Mouse (Mus musculus) megakaryocyte, embryonic 14.5 days (primary cell): Measurements from ENCODE around the gene Sfmbt2.

Experiments
- FLI1 ChIP-seq: IDR thresholded peaks from 2 replicates; pipeline ENCODE4 v1.6.1; 2012; ENCODE audit warnings: low read length, inconsistent platforms, mixed read lengths
- GATA1 ChIP-seq: IDR thresholded peaks from 3 replicates; pipeline ENCODE4 v1.6.1; 2012; ENCODE audit warnings: mixed read lengths, low read length, inconsistent platforms, borderline replicate concordance

DNA sequence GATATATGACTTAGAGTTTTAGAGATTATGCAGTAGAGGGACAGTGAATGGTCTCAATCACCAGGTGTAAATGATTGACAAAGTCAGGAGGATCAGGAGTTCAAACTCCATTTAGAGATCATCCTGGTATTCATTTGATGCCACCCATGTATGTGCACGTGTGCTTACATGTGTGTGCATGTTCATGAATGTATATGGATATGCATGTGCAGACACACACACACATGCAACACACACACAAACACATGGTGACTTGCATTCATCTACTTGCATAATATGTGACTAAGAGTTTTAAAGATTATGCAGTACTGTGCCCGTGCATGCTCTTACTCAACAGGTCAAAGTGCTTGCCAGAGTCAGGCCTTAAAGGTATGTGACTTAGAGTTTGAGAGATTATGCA is 146.2 kb downstream of the Sfmbt2 start:
- TF ChIP-seq GATA1 (no peak), FLI1 (no peak)
